Mouse (Mus musculus): ENCODE measurements around the gene Plac1. TPM values are rescaled to one million over a fixed set of nuclear protein-coding genes. Genes with fewer than 3 reads are reported as not detected.

Gene Plac1
- total RNA-seq, 2 experiments from 2014 or later = not detected

DNA sequence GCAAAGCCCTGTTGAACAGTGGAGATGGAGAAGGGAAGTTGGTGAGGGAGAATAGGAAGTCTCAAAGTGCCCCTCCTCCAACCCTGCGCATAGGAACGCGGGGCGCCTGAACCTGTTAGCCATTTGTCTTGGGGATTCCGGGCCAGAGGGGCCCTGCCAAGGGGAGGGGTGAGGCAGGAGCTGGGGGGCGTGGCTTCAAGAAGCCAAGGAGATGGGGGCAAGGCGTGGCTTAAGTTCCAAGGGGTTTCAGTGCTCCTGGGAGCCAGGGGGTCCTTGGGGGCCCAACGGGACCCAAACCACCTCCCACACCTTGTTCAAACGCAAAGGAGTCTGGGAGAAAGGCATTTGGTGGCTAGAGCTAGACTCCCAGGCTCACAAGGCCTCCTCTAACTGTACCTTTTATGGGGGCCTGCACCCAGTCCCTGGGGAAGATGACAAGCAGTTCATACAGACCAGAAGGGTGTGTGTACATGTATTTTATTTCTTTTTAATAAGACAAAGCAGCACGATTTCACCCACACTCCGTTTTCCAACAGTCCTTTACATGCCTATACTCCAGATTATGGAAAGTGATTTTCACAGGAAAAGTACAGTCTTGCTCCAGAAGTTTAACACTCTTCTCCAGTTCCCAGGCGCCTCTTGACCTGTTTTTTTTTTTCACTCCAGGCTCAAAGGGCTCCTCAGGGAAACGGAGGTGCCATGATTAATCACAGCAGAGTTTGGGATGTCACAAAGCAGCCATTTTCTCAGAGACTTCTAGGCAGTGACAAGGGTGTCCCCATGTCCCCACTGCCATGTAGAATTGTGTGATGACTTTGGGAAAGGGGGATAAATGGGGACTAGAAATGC lies 187.0 kb downstream of the Plac1 start:
- ATAC-seq (replicated peaks; ENCODE audit: poor library complexity) = peak; percentile 33

DNA sequence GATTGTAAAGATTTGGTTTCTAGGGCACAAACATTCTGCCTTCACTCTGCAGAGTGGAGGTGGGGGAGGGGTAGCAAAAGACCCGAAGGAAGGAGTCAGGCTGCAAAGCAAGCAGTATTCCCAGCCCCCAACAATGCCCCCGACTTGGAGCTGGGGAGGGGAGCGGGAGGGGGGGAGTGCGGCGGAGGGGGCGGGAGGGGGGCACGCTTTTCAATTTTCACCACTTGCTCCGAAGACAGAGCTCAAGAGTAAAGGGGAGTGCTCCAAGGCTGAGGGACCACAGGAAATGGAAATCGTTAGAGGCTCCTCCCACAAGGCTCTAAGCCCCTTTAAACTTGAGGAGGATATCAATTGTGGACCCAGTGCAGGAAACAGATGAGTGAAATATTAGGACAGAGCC lies 189.6 kb downstream of the Plac1 start:
- no peak; the same call in 1 of the 2 replicates for ATAC-seq (replicated peaks; ENCODE audit: poor library complexity)

- no peak for ATAC-seq (replicated peaks; ENCODE audit: poor library complexity)
Observed at GRCm38 (mm10) chrX:53049196-53049595, 190.7 kb downstream of the Plac1 start.

GRCm38 (mm10) chrX:53046911-53047310 lies 193.0 kb downstream of the Plac1 start:
- ATAC-seq (replicated peaks; ENCODE audit: poor library complexity) = no peak

DNA sequence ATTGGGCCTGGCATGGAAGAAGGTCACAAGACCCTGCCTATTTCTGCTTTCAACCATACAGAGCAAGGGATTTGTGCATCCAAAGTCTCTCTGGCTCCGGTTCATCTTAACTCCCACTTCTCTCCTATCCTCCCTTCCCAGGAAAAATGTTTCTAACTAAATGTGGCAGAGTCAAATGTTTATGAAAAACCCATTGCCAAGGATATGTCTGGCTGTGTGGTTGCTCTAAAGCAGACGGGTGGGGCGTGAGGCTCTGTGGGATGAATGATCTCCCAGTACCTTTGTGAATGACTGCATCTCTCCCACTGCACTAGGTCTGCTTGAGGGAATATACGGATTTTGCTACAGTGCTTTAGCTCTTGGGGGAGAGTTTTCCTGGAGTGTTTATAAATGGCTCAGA lies 193.9 kb downstream of the Plac1 start:
- no peak for ATAC-seq (replicated peaks; ENCODE audit: poor library complexity)

GRCm38 (mm10) chrX:53045187-53045903 lies 194.6 kb downstream of the Plac1 start:
- ATAC-seq (replicated peaks; ENCODE audit: poor library complexity) = peak; percentile 52

DNA sequence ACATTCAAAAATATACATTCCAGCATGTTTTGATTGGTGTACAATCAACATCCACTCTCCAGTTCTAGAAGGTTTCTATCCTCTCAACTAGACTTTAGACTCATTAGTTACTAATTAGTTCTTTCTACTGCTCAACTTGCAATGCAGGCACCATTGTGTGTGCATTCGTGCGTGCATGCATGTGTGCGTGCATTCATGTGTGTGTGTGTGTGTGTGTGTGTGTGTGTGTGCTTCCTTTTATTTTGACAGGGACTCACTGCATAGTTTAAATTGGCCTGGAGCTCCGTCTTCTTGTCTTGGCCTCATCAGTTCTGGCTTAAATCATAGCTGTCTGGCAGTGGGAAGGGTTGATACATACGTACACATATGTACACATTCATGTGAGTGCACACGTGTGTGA lies 198.9 kb downstream of the Plac1 start:
- ATAC-seq (replicated peaks; ENCODE audit: poor library complexity) = no peak

GRCm38 (mm10) chrX:53040138-53040537 lies 199.8 kb downstream of the Plac1 start:
- ATAC-seq (replicated peaks; ENCODE audit: poor library complexity) = no peak

DNA sequence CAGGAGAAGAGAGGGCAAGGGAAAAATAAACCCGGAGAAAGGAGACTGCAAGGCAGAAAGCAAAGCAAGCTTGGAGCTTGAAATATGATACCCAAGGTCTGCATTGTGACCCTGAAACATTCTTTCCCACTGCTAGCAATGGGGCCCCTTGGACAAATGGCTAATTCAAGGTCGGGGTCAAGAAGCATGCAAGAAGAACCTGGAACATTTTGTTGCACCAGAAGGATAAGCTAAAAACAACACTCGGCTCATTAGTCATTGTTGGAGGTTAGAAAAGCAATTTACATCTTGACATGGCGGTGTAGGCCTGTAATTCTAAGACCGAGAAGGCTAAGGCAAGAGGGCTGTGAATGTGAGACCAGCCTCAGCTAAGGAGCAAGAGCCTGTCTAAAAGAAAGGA lies 200.3 kb downstream of the Plac1 start:
- ATAC-seq (replicated peaks; ENCODE audit: poor library complexity) = no peak

DNA sequence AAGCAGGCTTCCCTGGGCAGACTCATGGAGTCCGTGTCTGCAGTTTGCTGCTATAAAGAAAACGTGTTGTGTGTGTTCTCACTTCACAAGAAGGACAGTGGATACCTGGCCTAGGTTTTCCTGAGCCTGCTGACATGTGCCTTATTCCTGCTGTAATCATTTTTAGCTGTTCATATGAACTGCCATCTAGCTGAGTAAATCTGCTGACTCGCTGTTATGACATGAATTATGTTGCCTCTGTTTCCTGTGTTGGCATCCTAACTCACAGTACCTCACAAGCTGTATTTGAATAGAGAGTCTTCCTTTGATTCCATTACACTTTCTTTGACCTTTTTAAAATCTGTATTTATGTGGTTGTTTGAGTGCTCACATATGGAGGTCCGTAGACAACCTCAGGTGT lies 201.7 kb downstream of the Plac1 start:
- ATAC-seq (replicated peaks; ENCODE audit: poor library complexity) = no peak

- peak; percentile 48; the same call in 1 of the 2 replicates for ATAC-seq (replicated peaks; ENCODE audit: poor library complexity)
Observed at GRCm38 (mm10) chrX:53029559-53029958, 210.4 kb downstream of the Plac1 start.

- no peak for ATAC-seq (replicated peaks; ENCODE audit: poor library complexity)
Observed at GRCm38 (mm10) chrX:53025471-53026223, 214.3 kb downstream of the Plac1 start.

- ATAC-seq (replicated peaks; ENCODE audit: poor library complexity) = peak; percentile 89
Observed at GRCm38 (mm10) chrX:53024268-53024667, 215.6 kb downstream of the Plac1 start.

- ATAC-seq (replicated peaks; ENCODE audit: poor library complexity) = no peak
Observed at GRCm38 (mm10) chrX:53023021-53023420, 216.9 kb downstream of the Plac1 start.

Other genes starting within 250 kb of the Plac1 start
- gene Fam122b, start 29.7 kb upstream of the Plac1 start, total RNA-seq (2015) = 21.7 and 28.2 TPM in 2 replicates
- 5.0 and 6.5 TPM in 2 replicates for gene Fam122b, start 29.7 kb upstream of the Plac1 start, total RNA-seq (2017)
- not detected in 2 replicates for gene Fam122c, start 33.3 kb upstream of the Plac1 start, total RNA-seq (2015)
- not detected in 2 replicates for gene Fam122c, start 33.3 kb upstream of the Plac1 start, total RNA-seq (2017)
- gene Mospd1, start 130.4 kb upstream of the Plac1 start, total RNA-seq (2015) = 30.3 and 30.6 TPM in 2 replicates
- gene Mospd1, start 130.4 kb upstream of the Plac1 start, total RNA-seq (2017) = 21.4 and 26.9 TPM in 2 replicates
- gene Etd, start 194.8 kb upstream of the Plac1 start, total RNA-seq (2015) = not detected in 2 replicates
- not detected in 2 replicates for gene Etd, start 194.8 kb upstream of the Plac1 start, total RNA-seq (2017)